Mouse (Mus musculus) ovary, postnatal 36 days (tissue): ENCODE data around the gene Zfhx3.

Experiments used
- DNase-seq: peaks from one replicate; pipeline ENCODE4 v3.0.0; 2022; ENCODE audit warnings: low spot score, mixed read lengths

The Zfhx3 gene

DNA sequence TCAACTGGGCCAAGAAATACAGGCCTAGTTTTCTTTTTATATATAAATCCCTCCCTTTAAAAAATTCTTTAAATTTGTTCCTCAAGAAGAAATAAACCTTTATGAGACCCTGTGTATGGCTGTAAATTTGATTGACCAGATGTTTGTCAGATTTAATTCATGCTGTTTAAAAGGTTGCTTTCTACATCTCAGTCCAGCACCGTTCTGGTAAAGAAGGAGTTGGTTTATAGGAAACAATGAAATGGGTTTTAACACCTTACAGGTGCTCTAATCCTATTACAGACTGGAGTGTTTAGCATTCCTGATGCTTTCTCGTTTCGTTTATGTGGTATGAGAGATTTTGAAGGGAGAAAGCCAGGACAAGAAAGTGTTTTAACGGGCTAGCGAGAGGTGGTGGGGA, 147.2 kb downstream of the Zfhx3 start:
- no peak for DNase-seq

DNA sequence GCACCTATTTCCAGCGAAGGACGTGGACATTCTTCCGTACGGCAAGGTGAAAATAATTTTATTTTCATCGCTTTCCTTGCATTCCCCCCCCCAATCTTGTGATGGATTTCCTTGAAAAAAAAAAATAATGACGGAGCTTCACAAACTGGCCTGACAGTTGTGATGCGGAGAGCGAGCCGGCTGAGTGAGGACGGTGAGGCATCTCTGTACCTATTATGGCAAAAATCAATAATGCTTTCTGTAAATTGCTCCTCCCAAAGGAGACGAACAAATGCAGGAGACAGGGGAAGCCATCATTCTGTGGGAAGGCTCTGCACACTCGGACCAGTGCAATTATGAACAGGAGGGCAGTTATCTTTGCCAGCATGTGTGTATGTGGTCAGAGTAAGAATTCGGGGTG, 156.2 kb downstream of the Zfhx3 start:
- DNase-seq = no peak

GRCm38 (mm10) chr8:108101131-108101530, 158.7 kb downstream of the Zfhx3 start:
- DNase-seq = peak; percentile 14

- no peak for DNase-seq
Measured at GRCm38 (mm10) chr8:108101978-108102865, 159.8 kb downstream of the Zfhx3 start.

- DNase-seq = no peak
Measured at GRCm38 (mm10) chr8:108104471-108105098, 162.1 kb downstream of the Zfhx3 start.

DNA sequence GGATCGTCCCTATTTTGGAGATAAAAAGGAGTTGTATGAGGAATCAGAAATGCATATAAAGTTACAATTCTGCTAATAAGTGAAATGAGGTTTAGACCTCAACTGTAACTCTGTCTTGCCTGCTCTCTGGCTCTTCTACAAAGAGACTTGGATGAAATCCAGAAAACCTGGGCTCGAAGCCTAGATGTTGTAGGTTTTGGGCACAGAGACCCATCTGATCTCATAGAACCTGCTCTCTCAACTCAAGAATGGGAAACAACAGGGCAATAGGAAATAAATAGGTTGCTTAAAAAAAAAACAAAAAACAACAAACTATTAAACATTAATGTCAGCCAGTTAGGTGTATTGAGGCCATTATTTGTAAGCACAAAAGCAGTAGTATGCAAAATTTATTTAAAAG, 182.6 kb downstream of the Zfhx3 start:
- no peak for DNase-seq

DNA sequence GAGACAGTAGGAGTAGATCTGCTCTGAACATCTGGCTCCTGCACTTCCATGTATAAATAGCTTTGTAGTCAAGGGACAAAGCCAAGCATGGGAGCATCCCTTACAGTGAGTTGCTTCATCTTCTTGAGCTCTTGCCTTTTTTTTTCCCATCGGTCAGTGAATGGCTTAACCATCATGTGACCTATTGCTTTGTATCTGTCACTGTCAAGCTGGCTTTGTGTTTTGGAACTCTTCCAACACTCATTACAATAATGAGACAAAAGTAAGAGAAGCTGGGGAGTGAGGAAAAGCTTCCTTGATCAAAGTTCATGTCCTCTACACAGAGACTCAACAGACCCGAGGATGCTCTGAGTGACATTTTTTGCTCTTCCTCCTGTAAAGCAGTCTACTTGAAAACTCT, 183.0 kb downstream of the Zfhx3 start:
- DNase-seq = no peak

- no peak for DNase-seq
Measured at GRCm38 (mm10) chr8:108146536-108146935, 204.1 kb downstream of the Zfhx3 start.

DNA sequence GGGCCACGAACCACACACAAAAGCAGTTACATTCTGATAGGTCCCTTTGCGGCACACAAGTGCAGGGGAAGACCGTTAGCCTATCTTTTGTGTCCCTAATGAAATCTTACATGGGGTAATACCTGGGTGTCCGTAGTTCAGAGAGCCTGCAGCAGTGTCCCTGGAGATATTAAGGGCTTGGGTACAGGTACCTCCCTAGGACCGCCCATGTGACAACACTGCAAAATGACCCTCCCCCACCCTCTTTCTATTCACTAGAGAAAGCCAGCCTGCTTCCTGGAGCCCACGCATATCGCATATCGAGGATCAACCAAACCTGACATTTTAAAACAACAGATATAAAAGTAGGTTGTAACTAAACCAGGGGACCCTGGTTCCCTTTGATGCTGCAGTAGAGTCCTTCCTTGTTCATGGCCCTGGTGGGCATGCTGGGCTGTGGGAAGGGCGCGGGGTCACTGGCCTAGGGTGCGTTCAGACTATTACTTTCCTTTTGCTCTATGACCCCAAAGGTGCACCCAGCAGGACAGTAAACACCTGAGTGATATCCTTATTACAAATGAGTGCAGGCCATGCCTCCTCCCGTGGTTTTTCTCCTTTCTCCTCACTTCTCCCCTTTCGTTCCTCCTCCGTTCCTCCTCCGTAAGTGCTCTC, 206.3 kb downstream of the Zfhx3 start:
- DNase-seq = no peak

- DNase-seq = no peak
Measured at GRCm38 (mm10) chr8:108170804-108171203, 228.4 kb downstream of the Zfhx3 start.

DNA sequence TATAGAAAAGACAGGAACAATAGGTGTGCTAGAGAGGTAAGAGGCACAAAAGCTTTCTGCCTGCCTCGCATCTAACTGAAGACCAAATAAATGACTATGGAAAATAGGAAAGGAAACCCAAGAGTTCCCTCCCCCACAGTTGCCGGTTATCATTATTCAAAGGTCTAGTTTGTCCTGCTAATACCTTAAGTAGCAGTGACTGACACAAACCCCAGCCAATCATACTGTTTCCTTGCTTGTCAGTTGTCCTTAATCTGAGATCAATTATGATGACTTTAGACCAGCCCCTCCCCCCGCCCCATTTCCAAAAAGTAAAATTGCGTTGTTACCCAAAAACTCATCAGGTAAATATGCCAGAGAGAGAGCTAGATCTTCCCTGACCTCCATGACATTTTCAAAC, 240.9 kb downstream of the Zfhx3 start:
- no peak for DNase-seq

DNA sequence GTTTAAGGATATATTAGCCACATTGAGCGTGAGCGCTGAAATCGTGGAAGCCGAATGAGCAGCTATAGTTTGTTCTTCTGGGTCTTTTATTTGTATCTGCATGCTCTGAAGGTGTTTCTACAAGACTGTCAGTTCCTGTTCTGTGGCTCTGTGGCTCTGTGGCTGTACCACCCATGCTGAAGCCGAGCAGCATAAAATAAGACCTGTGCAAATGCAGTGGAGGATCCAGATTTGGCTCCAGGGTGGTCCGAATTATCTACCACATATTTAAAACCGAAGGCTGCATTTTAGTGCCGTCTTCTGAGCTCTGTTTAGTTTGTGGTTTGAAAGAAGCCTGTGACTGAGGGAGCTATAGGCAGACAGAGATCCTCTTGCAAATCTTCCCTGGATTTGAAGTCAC, 241.5 kb downstream of the Zfhx3 start:
- DNase-seq = no peak

DNA sequence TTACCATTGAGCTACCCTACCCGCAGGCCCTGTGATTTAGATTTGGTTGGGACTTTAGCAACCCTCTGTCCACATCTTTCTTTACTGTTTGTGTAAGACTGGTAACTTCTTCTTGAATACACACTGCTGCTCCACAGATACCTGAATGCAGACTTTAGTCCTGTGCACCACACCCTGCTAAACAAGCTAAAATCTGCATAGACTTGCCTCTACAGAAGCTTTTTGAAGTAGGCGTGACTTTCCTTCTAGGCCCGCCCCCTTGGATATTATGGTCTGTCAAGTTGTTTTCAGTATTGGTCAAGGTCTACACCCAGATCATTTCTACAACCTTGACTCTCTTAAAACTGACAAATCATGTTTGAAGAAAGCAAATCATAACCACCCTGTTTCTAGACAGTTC, 243.8 kb downstream of the Zfhx3 start:
- DNase-seq = no peak

DNA sequence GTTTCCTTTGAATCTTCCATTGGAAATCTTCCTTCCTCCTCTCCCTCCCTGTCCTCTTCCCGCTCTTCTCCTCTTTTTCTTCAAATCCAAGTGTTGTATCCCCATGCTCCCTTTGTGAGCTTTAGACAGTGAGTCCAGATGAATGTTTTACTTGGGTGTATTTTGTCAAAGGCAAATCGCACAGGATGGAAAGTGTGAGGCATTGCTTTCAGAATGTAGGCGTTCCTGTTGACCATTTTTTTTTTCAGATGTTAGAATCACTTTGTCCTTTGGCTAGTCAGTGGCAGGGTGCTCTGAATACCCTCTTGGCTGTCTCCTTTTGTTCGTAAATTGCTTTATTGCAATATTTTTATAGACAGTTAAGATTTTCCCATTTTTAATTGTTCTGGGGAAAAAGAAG, 245.6 kb downstream of the Zfhx3 start:
- no peak for DNase-seq

DNA sequence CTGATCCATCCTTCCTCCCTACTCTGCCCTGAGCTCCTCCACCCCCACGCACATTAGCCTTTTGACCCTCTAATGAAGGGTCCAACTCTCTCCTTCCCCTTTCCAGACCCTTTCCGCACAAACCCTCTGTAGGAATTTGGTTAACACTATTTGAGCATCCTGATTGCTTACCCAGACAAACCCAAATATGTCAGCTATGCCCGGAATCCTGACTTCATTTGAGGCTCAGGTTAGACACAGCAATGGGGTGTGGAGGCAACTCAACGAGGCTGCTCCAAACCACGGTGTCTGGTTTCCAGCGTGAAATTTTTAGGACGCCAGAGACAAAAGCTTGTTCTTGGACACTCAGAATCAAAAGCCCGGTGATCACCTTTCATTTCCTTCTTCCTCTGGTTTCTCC, 252.1 kb downstream of the Zfhx3 start:
- no peak for DNase-seq

- DNase-seq = no peak
Measured at GRCm38 (mm10) chr8:108215026-108215425, 272.6 kb downstream of the Zfhx3 start.

DNA sequence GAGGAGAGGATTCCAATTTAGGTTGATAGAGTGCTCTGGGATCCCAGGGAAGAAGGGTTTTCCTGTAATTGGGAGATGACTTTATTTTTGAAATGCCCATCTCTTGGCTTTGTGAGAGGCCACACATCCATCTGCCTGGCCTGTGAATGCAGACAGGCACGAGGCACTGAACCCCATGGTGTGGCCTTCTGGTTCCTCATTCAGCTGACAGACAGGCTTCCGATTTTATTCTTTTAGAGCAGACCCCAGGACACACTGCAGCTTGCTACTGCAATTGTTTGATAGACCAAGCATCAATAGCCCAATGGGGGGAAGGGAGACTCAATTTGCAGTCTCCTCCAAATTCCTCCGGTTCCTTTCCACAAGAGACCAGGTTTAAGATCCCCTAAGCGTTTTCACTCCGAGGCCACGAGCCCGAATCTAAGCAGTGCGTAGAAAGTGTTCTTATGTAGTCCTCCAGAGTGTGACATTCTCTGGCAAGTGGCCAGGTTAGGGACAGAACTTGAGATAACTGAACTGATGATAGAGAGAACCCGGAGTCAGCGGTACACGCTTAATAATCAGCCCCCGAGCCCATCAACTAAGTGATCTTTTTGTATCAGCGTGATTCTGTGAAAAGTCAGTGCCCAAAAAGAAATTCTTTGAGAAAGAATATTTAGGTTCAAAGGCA, 275.9 kb downstream of the Zfhx3 start:
- no peak for DNase-seq

DNA sequence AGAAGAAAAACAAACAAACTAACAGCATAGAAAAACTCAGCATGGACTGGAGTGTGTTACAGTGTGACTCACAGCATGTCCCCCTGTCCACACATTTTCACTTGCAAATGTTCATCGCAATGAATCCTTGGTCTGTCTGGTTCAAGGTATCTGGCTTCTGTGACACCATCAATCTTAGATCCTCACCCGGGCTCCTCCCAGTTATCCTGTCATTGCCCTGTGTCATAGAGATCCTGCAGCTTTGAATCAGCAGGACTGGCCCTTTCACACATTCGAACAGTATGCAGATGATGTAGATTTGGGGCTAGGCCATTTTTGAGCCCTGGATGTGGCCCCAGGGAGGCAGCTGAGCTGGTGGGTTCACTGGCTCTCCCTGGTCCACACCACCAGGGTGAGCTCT, 278.1 kb downstream of the Zfhx3 start:
- no peak for DNase-seq

- no peak for DNase-seq
Measured at GRCm38 (mm10) chr8:108222091-108222490, 279.6 kb downstream of the Zfhx3 start.

GRCm38 (mm10) chr8:108232326-108232725, 289.9 kb downstream of the Zfhx3 start:
- no peak for DNase-seq

DNA sequence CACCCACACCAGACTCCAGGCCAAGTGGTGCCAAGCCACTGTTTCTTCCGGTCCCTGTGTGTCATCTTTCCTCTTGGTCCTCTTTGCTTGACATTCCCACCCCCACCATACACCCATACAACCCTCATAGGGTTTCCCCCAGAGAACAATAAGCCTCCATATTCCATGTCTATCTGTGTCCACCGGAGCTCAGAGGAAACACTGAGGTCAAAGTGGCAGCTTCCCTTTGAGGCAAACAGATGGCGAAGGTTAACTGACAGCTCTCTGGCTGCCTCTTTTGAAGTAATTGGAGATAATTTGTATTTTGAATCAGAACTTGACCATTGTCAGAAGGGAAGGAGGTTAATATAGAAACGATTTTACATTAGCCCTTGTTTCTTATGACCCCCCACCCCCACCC, 292.0 kb downstream of the Zfhx3 start:
- no peak for DNase-seq

DNA sequence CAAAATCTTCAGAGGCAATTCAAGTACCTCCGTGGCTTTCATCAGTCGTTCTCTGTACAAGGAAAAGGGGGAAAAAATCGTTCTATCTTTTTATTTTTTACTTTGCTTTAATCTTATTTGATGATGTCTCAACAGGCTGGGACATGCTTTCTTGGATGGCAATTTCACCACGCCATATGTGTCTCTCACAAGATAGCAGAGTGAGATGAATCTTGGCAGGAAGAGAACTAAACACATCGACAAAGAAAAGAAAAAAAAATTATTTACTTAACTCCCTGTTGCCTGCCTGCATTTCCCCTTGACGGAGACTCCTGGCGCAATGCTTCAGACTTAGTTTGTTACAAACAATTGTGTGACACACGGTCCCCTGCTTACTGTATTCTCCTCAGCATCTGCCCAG, 294.3 kb downstream of the Zfhx3 start:
- DNase-seq = no peak

- no peak for DNase-seq
Measured at GRCm38 (mm10) chr8:108239531-108239930, 297.1 kb downstream of the Zfhx3 start.
